Mouse (Mus musculus): Measurements from ENCODE around the gene Anks1b.
"Not testable (repeated sequence)": the region's sequence is repeated elsewhere in the genome, so short reads cannot be mapped to it uniquely, and the experiment has no call there.

Gene Anks1b

GRCm38 (mm10) chr10:90577099-90577461 lies 703.8 kb downstream of the Anks1b start:
- DNase-seq (ENCODE audit: low spot score in 2 of 2), result no peak

GRCm38 (mm10) chr10:90577777-90578176 lies 704.5 kb downstream of the Anks1b start:
- no peak for DNase-seq (ENCODE audit: low spot score in 2 of 2)

- no peak for DNase-seq (ENCODE audit: low spot score in 2 of 2)
Measured at GRCm38 (mm10) chr10:90579970-90580369, 706.7 kb downstream of the Anks1b start.

- no peak for DNase-seq (ENCODE audit: low spot score in 2 of 2)
Measured at GRCm38 (mm10) chr10:90584052-90584451, 710.7 kb downstream of the Anks1b start.

GRCm38 (mm10) chr10:90596142-90596541 lies 722.8 kb downstream of the Anks1b start:
- DNase-seq (ENCODE audit: low spot score in 2 of 2), result no peak

GRCm38 (mm10) chr10:90596576-90596975 lies 723.3 kb downstream of the Anks1b start:
- DNase-seq (ENCODE audit: low spot score in 2 of 2), result no peak

- no peak for DNase-seq (ENCODE audit: low spot score in 2 of 2)
Measured at GRCm38 (mm10) chr10:90599149-90599548, 725.8 kb downstream of the Anks1b start.

- no peak for DNase-seq (ENCODE audit: low spot score in 2 of 2)
Measured at GRCm38 (mm10) chr10:90599726-90600531, 726.6 kb downstream of the Anks1b start.

- no peak for DNase-seq (ENCODE audit: low spot score in 2 of 2)
Measured at GRCm38 (mm10) chr10:90607586-90607985, 734.3 kb downstream of the Anks1b start.

- DNase-seq (ENCODE audit: low spot score in 2 of 2), result no peak
Measured at GRCm38 (mm10) chr10:90609437-90609836, 736.1 kb downstream of the Anks1b start.

GRCm38 (mm10) chr10:90613051-90613450 lies 739.7 kb downstream of the Anks1b start:
- no peak for DNase-seq (ENCODE audit: low spot score in 2 of 2)

- DNase-seq (ENCODE audit: low spot score in 2 of 2), result no peak
Measured at GRCm38 (mm10) chr10:90615196-90615595, 741.9 kb downstream of the Anks1b start.

- DNase-seq (ENCODE audit: low spot score in 2 of 2), result no peak
Measured at GRCm38 (mm10) chr10:90616622-90617021, 743.3 kb downstream of the Anks1b start.

GRCm38 (mm10) chr10:90617664-90618296 lies 744.5 kb downstream of the Anks1b start:
- no peak for DNase-seq (ENCODE audit: low spot score in 2 of 2)

GRCm38 (mm10) chr10:90627532-90627931 lies 754.2 kb downstream of the Anks1b start:
- no peak for DNase-seq (ENCODE audit: low spot score in 2 of 2)

- DNase-seq (ENCODE audit: low spot score in 2 of 2), result no peak
Measured at GRCm38 (mm10) chr10:90630099-90630698, 756.9 kb downstream of the Anks1b start.

GRCm38 (mm10) chr10:90630794-90631193 lies 757.5 kb downstream of the Anks1b start:
- DNase-seq (ENCODE audit: low spot score in 2 of 2), result not testable (repeated sequence)

GRCm38 (mm10) chr10:90637352-90637751 lies 764.0 kb downstream of the Anks1b start:
- DNase-seq (ENCODE audit: low spot score in 2 of 2), result no peak

- DNase-seq (ENCODE audit: low spot score in 2 of 2), result no peak
Measured at GRCm38 (mm10) chr10:90649681-90650080, 776.4 kb downstream of the Anks1b start.

- peak in 1 of 2 experiments; percentile 13 for DNase-seq (ENCODE audit: low spot score in 2 of 2)
Measured at GRCm38 (mm10) chr10:90657416-90658120, 784.3 kb downstream of the Anks1b start.

- DNase-seq (ENCODE audit: low spot score in 2 of 2), result peak; percentile 68 to 87
Measured at GRCm38 (mm10) chr10:90666746-90667145, 793.4 kb downstream of the Anks1b start.

GRCm38 (mm10) chr10:90670291-90670690 lies 797.0 kb downstream of the Anks1b start:
- no peak for DNase-seq (ENCODE audit: low spot score in 2 of 2)
